Mouse (Mus musculus) stomach, embryonic 15.5 days (tissue): ENCODE results near the gene Cab39l. TPM values are rescaled to one million over a fixed set of nuclear protein-coding genes. Genes with fewer than 3 reads are reported as not detected.
A peak's percentile ranks its signal among the peaks of the same experiment; 100 is the strongest.
"Not testable (repeated sequence)": the region's sequence is repeated elsewhere in the genome, so short reads cannot be mapped to it uniquely, and the experiment has no call there.

ENCODE experiments used
- ATAC-seq: fragments of 200-750 bp; cut with Nextera tagmentation; 2 replicates; pipeline ENCODE4 v1.8.0; 2017; ENCODE audit warnings: low read depth, moderate number of reproducible peaks, moderate TSS enrichment; ENCODE audit not compliant: insufficient read depth, low FRiP score
- H3K27ac ChIP-seq: fragments of 300-500 bp; sonication (generic); 2 replicates; pipeline ENCODE4 v1.5.1; 2015; ENCODE audit warnings: mild to moderate bottlenecking, inconsistent platforms
- H3K27me3 ChIP-seq: fragments of 300-500 bp; sonication (generic); replicated peaks from 2 replicates; pipeline ENCODE4 v1.6.1; 2015; ENCODE audit warnings: inconsistent platforms
- H3K36me3 ChIP-seq: fragments of 300-500 bp; sonication (generic); 2 replicates; pipeline ENCODE4 v1.6.1; 2015; ENCODE audit warnings: inconsistent platforms
- H3K4me1 ChIP-seq: fragments of 300-500 bp; sonication (generic); 2 replicates; pipeline ENCODE4 v1.6.1; 2015; ENCODE audit warnings: inconsistent platforms
- H3K4me2 ChIP-seq: fragments of 300-500 bp; sonication (generic); 2 replicates; pipeline ENCODE4 v1.6.1; 2015; ENCODE audit warnings: mild to moderate bottlenecking, inconsistent platforms
- H3K4me3 ChIP-seq: fragments of 300-500 bp; sonication (generic); replicated peaks from 2 replicates; pipeline ENCODE4 v1.5.1; 2015; ENCODE audit warnings: inconsistent platforms
- H3K9ac ChIP-seq: fragments of 300-500 bp; sonication (generic); 2 replicates; pipeline ENCODE4 v1.6.1; 2015; ENCODE audit warnings: inconsistent platforms
- H3K9me3 ChIP-seq: fragments of 300-500 bp; sonication (generic); 2 replicates; pipeline ENCODE4 v1.6.1; 2016; ENCODE audit warnings: inconsistent platforms
- WGBS: fragments of 180-500 bp; shearing (Covaris S2); methylation state at CpG from one replicate; pipeline ENCODE4 v1.1.7; 2015; 5-methylcytosine and 5-hydroxymethylcytosine counted together
- polyA plus RNA-seq: library from polyadenylated mRNA; unstranded; fragments of >200 nt; fragmentation: Nextera tagmentation; extraction: Ambion mirVana; gene quantifications from 2 replicates; pipeline ENCODE4 v1.2.1, GENCODE M21; 2015

The Cab39l gene
- polyA plus RNA-seq, 1 experiment from 2014 or later, result 36.2 TPM

GRCm38 (mm10) chr14:59592593-59592992, 151.8 kb downstream of the Cab39l start:
- no peaks in the 10 kb centered on the region for H3K27me3 ChIP-seq
- no peak overlapping the region for H3K9ac ChIP-seq
- 95% methylated on average over 3 of the region's 3 CpGs for WGBS
- ATAC-seq, result no peak
- no peak overlapping the region for H3K4me3 ChIP-seq
- no peak overlapping the region for H3K4me2 ChIP-seq
- H3K27ac ChIP-seq, result no peak overlapping the region
- H3K36me3 ChIP-seq, result peaks cover 23% of the 10 kb centered on the region
- 0 out of 2 replicates have a peak, but pooled peaks cover 6% of the 10 kb centered on the region for H3K4me1 ChIP-seq
- no peaks in the 10 kb centered on the region for H3K9me3 ChIP-seq

- H3K27me3 ChIP-seq, result no peaks in the 10 kb centered on the region
- H3K9ac ChIP-seq, result no peak overlapping the region
- no peak overlapping the region for H3K4me3 ChIP-seq
- H3K9me3 ChIP-seq, result no peaks in the 10 kb centered on the region
- 0 out of 2 replicates have a peak, but pooled peaks cover 6% of the 10 kb centered on the region for H3K4me1 ChIP-seq
- no peak for ATAC-seq
- 91% methylated on average over 3 of the region's 3 CpGs for WGBS
- H3K4me2 ChIP-seq, result no peak overlapping the region
- H3K27ac ChIP-seq, result no peak overlapping the region
- 0 out of 2 replicates have a peak, but pooled peaks cover 4% of the 10 kb centered on the region for H3K36me3 ChIP-seq
Measured at GRCm38 (mm10) chr14:59594988-59595387, 154.2 kb downstream of the Cab39l start.

- Histone ChIP-seq H3K4me1 (0 out of 2 replicates have a peak, but pooled peaks cover 6% of the 10 kb centered on the region), H3K4me2 (peak within 1 kb of the TSS; percentile 81), H3K9me3 (no peaks in the 10 kb centered on the region), H3K27me3 (no peaks in the 10 kb centered on the region), H3K9ac (peak within 1 kb of the TSS; percentile 87), H3K27ac (peak within 1 kb of the TSS; percentile 59; the same call in 1 of the 2 replicates), H3K4me3 (peak within 1 kb of the TSS; percentile 97), H3K36me3 (no peaks in the 10 kb centered on the region)
- WGBS, result under 1% methylated on average over 42 of the region's 48 CpGs
- peak; percentile 90 for ATAC-seq
Measured at GRCm38 (mm10) chr14:59597398-59598259, 156.9 kb downstream of the Cab39l start, which contains the start of gene Cdadc1. Gene Cdadc1 (minus strand): TSS chr14:59597959.

GRCm38 (mm10) chr14:59598260-59598627, 157.5 kb downstream of the Cab39l start:
- WGBS, result 4% methylated on average over 8 of the region's 8 CpGs
- Histone ChIP-seq H3K4me2 (peak overlapping the region; percentile 64), H3K9ac (peak overlapping the region; percentile 87; the same call in 1 of the 2 replicates), H3K27me3 (no peaks in the 10 kb centered on the region), H3K27ac (peak overlapping the region; percentile 59; the same call in 1 of the 2 replicates), H3K9me3 (no peaks in the 10 kb centered on the region), H3K36me3 (no peaks in the 10 kb centered on the region), H3K4me3 (peak overlapping the region; percentile 97), H3K4me1 (0 out of 2 replicates have a peak, but pooled peaks cover 6% of the 10 kb centered on the region)
- peak; percentile 27; the same call in 1 of the 2 replicates for ATAC-seq

GRCm38 (mm10) chr14:59604002-59604645, 163.4 kb downstream of the Cab39l start:
- Histone ChIP-seq H3K4me3 (no peak overlapping the region), H3K4me2 (no peak overlapping the region), H3K27me3 (no peaks in the 10 kb centered on the region), H3K27ac (no peak overlapping the region), H3K9me3 (no peaks in the 10 kb centered on the region), H3K36me3 (no peaks in the 10 kb centered on the region), H3K9ac (no peak overlapping the region), H3K4me1 (no peaks in the 10 kb centered on the region)
- ATAC-seq, result no peak
- WGBS, result 59% methylated on average over 5 of the region's 5 CpGs

GRCm38 (mm10) chr14:59605671-59606353, 165.0 kb downstream of the Cab39l start:
- H3K36me3 ChIP-seq, result no peaks in the 10 kb centered on the region
- ATAC-seq, result no peak
- H3K27ac ChIP-seq, result no peak overlapping the region
- H3K9me3 ChIP-seq, result no peaks in the 10 kb centered on the region
- WGBS, result 19% methylated on average over 5 of the region's 5 CpGs
- no peaks in the 10 kb centered on the region for H3K4me1 ChIP-seq
- H3K4me3 ChIP-seq, result no peak overlapping the region
- H3K4me2 ChIP-seq, result no peak overlapping the region
- no peaks in the 10 kb centered on the region for H3K27me3 ChIP-seq
- no peak overlapping the region for H3K9ac ChIP-seq

- Histone ChIP-seq H3K36me3 (no peaks in the 10 kb centered on the region), H3K4me3 (no peak overlapping the region), H3K27ac (no peak overlapping the region), H3K9me3 (no peaks in the 10 kb centered on the region), H3K27me3 (no peaks in the 10 kb centered on the region), H3K9ac (no peak overlapping the region), H3K4me2 (no peak overlapping the region), H3K4me1 (no peaks in the 10 kb centered on the region)
- ATAC-seq, result no peak
- 56% methylated on average over 3 of the region's 3 CpGs for WGBS
Measured at GRCm38 (mm10) chr14:59607021-59607420, 166.2 kb downstream of the Cab39l start.

GRCm38 (mm10) chr14:59612920-59613625, 172.3 kb downstream of the Cab39l start:
- no peaks in the 10 kb centered on the region for H3K9me3 ChIP-seq
- no peaks in the 10 kb centered on the region for H3K36me3 ChIP-seq
- 42% methylated on average over 14 of the region's 14 CpGs for WGBS
- H3K27ac ChIP-seq, result no peak overlapping the region
- H3K9ac ChIP-seq, result no peak overlapping the region
- no peak overlapping the region for H3K4me3 ChIP-seq
- H3K27me3 ChIP-seq, result no peaks in the 10 kb centered on the region
- H3K4me1 ChIP-seq, result no peaks in the 10 kb centered on the region
- ATAC-seq, result no peak
- no peak overlapping the region for H3K4me2 ChIP-seq

GRCm38 (mm10) chr14:59614149-59614548, 173.4 kb downstream of the Cab39l start:
- not testable (repeated sequence) for H3K4me1 ChIP-seq, H3K36me3 ChIP-seq, ATAC-seq, H3K9ac ChIP-seq, H3K27ac ChIP-seq, H3K4me2 ChIP-seq, H3K27me3 ChIP-seq, H3K9me3 ChIP-seq, H3K4me3 ChIP-seq
- whole genome bisulfite sequencing, result 74% methylated on average over 3 of the region's 3 CpGs

- no peaks in the 10 kb centered on the region for H3K9me3 ChIP-seq
- no peaks in the 10 kb centered on the region for H3K27me3 ChIP-seq
- H3K4me2 ChIP-seq, result no peak overlapping the region
- H3K27ac ChIP-seq, result no peak overlapping the region
- H3K4me1 ChIP-seq, result no peaks in the 10 kb centered on the region
- no peak overlapping the region for H3K4me3 ChIP-seq
- H3K36me3 ChIP-seq, result no peaks in the 10 kb centered on the region
- no peak overlapping the region for H3K9ac ChIP-seq
- no peak for ATAC-seq
- WGBS, result 60% methylated on average over 7 of the region's 7 CpGs
Measured at GRCm38 (mm10) chr14:59616802-59617201, 176.0 kb downstream of the Cab39l start.

- H3K27ac ChIP-seq, result no peak overlapping the region
- H3K4me3 ChIP-seq, result no peak overlapping the region
- no peaks in the 10 kb centered on the region for H3K36me3 ChIP-seq
- H3K27me3 ChIP-seq, result 0 out of 2 replicates have a peak, but pooled peaks cover 14% of the 10 kb centered on the region
- H3K4me2 ChIP-seq, result peak overlapping the region; percentile 75; the same call in 1 of the 2 replicates
- no peak overlapping the region for H3K9ac ChIP-seq
- WGBS, result 42% methylated on average over 9 of the region's 9 CpGs
- no peaks in the 10 kb centered on the region for H3K9me3 ChIP-seq
- peaks cover 22% of the 10 kb centered on the region for H3K4me1 ChIP-seq
- no peak for ATAC-seq
Measured at GRCm38 (mm10) chr14:59624326-59624885, 183.6 kb downstream of the Cab39l start.
